Mouse (Mus musculus): ENCODE results near the gene Tmco3. TPM values are rescaled to one million over a fixed set of nuclear protein-coding genes. Genes with fewer than 3 reads are reported as not detected.

The Tmco3 gene
- polyA plus RNA-seq, 1 experiment from 2014 or later: 51.4 TPM

DNA sequence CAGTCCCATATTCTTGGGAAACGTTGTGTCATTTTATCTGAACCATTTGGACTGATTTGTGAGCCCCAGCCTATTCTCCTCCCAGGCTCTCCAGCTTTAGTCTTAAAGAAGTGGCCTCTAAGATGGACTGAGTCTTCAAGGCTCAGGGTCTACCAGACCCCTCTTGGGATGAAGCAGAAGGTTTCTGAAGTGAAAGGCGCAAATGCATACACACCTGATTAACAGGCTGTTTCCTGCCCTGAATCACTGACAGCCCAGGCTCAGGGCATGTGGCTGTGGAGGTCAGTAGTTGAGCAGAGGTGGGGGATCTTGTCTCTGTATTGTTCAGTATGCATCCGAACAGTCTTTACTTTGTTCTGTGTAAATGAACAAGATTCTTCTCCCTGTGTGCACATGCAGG, 49.7 kb downstream of the Tmco3 start:
- H3K4me2 ChIP-seq (replicated peaks): peak overlapping the region; percentile 91
- H3K9me3 ChIP-seq (ENCODE audit: control insufficient read depth, low read length): no peaks in the 10 kb centered on the region
- H3K9ac ChIP-seq: peak overlapping the region; percentile 93; the same call in 1 of the 2 replicates
- no peak overlapping the region for H3K27ac ChIP-seq
- ATAC-seq (ENCODE audit: low FRiP score) (no peak), DNase-seq (ENCODE audit: low spot score) (no peak)
- WGBS: 90% methylated on average over 3 of the region's 3 CpGs
- no peaks in the 10 kb centered on the region for H3K27me3 ChIP-seq (ENCODE audit: control insufficient read depth, insufficient read depth, low read length)
- H3K36me3 ChIP-seq (replicated peaks; ENCODE audit: control insufficient read depth, insufficient read depth): peaks cover 24% of the 10 kb centered on the region
- peak overlapping the region; percentile 86 for H3K4me3 ChIP-seq (replicated peaks; ENCODE audit: low read length)
- H3K4me1 ChIP-seq (replicated peaks; ENCODE audit: control insufficient read depth, insufficient read depth, low read length): peaks cover 11% of the 10 kb centered on the region

GRCm38 (mm10) chr8:13338255-13338860, 50.4 kb downstream of the Tmco3 start, which contains the start of gene Tfdp1:
TSS of gene Tfdp1 (plus strand) at chr8:13338751.
- Histone ChIP-seq H3K27me3 (ENCODE audit: control insufficient read depth, insufficient read depth, low read length) (no peaks in the 10 kb centered on the region), H3K9me3 (ENCODE audit: control insufficient read depth, low read length) (no peaks in the 10 kb centered on the region), H3K4me3 (replicated peaks; ENCODE audit: low read length) (peak within 1 kb of the TSS; percentile 86), H3K4me1 (replicated peaks; ENCODE audit: control insufficient read depth, insufficient read depth, low read length) (peaks cover 11% of the 10 kb centered on the region), H3K36me3 (replicated peaks; ENCODE audit: control insufficient read depth, insufficient read depth) (peaks cover 31% of the 10 kb centered on the region), H3K27ac (peak within 1 kb of the TSS; percentile 75), H3K4me2 (replicated peaks) (peak within 1 kb of the TSS; percentile 91), H3K9ac (peak within 1 kb of the TSS; percentile 93)
- WGBS: 2% methylated on average over 32 of the region's 72 CpGs
- ATAC-seq (ENCODE audit: low FRiP score): peak; percentile 95
- DNase-seq (ENCODE audit: low spot score): peak; percentile 89

DNA sequence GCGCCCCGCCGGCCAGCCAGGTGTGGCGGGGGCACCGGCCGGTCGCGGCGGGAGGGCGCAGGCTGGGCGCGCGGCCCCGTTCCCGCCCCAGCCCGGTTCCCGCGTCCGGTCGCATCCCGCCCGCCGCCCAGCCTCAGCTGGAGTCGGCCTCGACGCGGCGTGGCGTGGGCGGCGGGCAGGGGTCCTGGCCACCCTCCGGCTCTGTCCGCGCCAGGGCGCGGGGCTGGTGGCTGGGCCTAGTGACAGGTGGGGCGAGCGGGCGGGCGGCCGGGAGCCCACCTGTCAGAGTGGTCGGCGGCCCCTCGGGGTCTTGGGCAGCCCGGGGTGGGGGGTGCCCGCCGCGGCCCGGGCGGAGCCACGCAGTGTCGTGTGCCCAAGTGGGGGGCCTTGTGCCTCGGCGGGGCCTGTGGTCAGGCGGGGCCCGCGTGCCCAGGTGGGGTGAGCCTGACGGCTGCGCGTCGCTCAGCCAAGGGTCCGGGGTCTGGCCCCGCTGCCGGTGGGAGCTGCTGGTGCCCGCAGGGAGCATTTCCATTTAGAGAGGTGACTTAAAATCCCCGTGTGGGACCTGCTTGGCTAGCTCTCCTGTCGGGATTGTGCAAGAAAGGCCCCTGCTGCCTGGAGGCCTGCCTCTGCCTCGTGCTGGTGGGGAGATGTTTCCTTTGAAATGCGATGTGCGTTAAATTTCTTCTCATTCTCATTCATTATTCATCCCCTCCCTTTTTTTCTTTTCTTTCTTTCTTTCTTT, 51.1 kb downstream of the Tmco3 start:
- Histone ChIP-seq H3K4me1 (replicated peaks; ENCODE audit: control insufficient read depth, insufficient read depth, low read length) (peaks cover 11% of the 10 kb centered on the region), H3K4me2 (replicated peaks) (peak overlapping the region; percentile 91), H3K36me3 (replicated peaks; ENCODE audit: control insufficient read depth, insufficient read depth) (peaks cover 37% of the 10 kb centered on the region), H3K9me3 (ENCODE audit: control insufficient read depth, low read length) (no peaks in the 10 kb centered on the region), H3K9ac (peak overlapping the region; percentile 93), H3K4me3 (replicated peaks; ENCODE audit: low read length) (peak overlapping the region; percentile 86), H3K27me3 (ENCODE audit: control insufficient read depth, insufficient read depth, low read length) (no peaks in the 10 kb centered on the region), H3K27ac (peak overlapping the region; percentile 75)
- DNase-seq (ENCODE audit: low spot score): no peak
- peak; percentile 52 for ATAC-seq (ENCODE audit: low FRiP score)
- WGBS: under 1% methylated on average over 60 of the region's 70 CpGs

DNA sequence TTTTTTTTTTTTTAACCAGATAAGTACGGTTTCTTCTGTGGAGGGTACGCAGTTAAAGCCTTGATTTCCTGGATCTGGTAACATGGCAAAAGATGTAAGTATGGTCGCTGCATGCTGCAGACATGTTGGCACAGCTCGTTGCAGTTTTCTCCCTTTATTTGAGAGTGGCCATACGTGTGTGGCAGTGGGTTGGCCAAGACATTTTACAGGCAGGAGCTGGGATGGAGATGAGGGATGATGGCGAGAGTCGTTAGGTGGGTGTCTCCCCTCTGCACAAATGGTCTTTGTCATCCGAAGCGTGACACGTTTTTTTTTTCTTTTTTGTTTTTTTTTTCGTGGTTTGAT, 51.6 kb downstream of the Tmco3 start:
- WGBS: 4% methylated on average over 11 of the region's 11 CpGs
- Histone ChIP-seq H3K27me3 (ENCODE audit: control insufficient read depth, insufficient read depth, low read length) (no peaks in the 10 kb centered on the region), H3K4me1 (replicated peaks; ENCODE audit: control insufficient read depth, insufficient read depth, low read length) (peaks cover 11% of the 10 kb centered on the region), H3K36me3 (replicated peaks; ENCODE audit: control insufficient read depth, insufficient read depth) (peaks cover 42% of the 10 kb centered on the region), H3K27ac (no peak overlapping the region), H3K9ac (peak overlapping the region; percentile 93), H3K9me3 (ENCODE audit: control insufficient read depth, low read length) (no peaks in the 10 kb centered on the region), H3K4me3 (replicated peaks; ENCODE audit: low read length) (peak overlapping the region; percentile 86), H3K4me2 (replicated peaks) (peak overlapping the region; percentile 91)
- ATAC-seq (ENCODE audit: low FRiP score) (no peak), DNase-seq (ENCODE audit: low spot score) (no peak)

GRCm38 (mm10) chr8:13340650-13341049, 52.7 kb downstream of the Tmco3 start:
- 86% methylated on average over 8 of the region's 8 CpGs for WGBS
- DNase-seq (ENCODE audit: low spot score) (no peak), ATAC-seq (ENCODE audit: low FRiP score) (no peak)
- Histone ChIP-seq H3K27ac (no peak overlapping the region), H3K4me1 (replicated peaks; ENCODE audit: control insufficient read depth, insufficient read depth, low read length) (peaks cover 11% of the 10 kb centered on the region), H3K9me3 (ENCODE audit: control insufficient read depth, low read length) (no peaks in the 10 kb centered on the region), H3K36me3 (replicated peaks; ENCODE audit: control insufficient read depth, insufficient read depth) (peaks cover 52% of the 10 kb centered on the region), H3K9ac (no peak overlapping the region), H3K4me2 (replicated peaks) (0 out of 2 replicates have a peak overlapping the region, but pooled peaks have one; percentile 91), H3K4me3 (replicated peaks; ENCODE audit: low read length) (no peak overlapping the region), H3K27me3 (ENCODE audit: control insufficient read depth, insufficient read depth, low read length) (no peaks in the 10 kb centered on the region)

GRCm38 (mm10) chr8:13342340-13342739, 54.4 kb downstream of the Tmco3 start:
- H3K4me1 ChIP-seq (replicated peaks; ENCODE audit: control insufficient read depth, insufficient read depth, low read length): peaks cover 11% of the 10 kb centered on the region
- no peak for ATAC-seq (ENCODE audit: low FRiP score)
- H3K4me2 ChIP-seq (replicated peaks): no peak overlapping the region
- no peaks in the 10 kb centered on the region for H3K27me3 ChIP-seq (ENCODE audit: control insufficient read depth, insufficient read depth, low read length)
- no peak overlapping the region for H3K27ac ChIP-seq
- WGBS: 93% methylated on average over 2 of the region's 2 CpGs
- no peak for DNase-seq (ENCODE audit: low spot score)
- no peaks in the 10 kb centered on the region for H3K9me3 ChIP-seq (ENCODE audit: control insufficient read depth, low read length)
- no peak overlapping the region for H3K9ac ChIP-seq
- H3K36me3 ChIP-seq (replicated peaks; ENCODE audit: control insufficient read depth, insufficient read depth): peaks cover 69% of the 10 kb centered on the region
- H3K4me3 ChIP-seq (replicated peaks; ENCODE audit: low read length): no peak overlapping the region

GRCm38 (mm10) chr8:13343134-13343533, 55.1 kb downstream of the Tmco3 start:
- Histone ChIP-seq H3K4me3 (replicated peaks; ENCODE audit: low read length) (no peak overlapping the region), H3K36me3 (replicated peaks; ENCODE audit: control insufficient read depth, insufficient read depth) (peaks cover 77% of the 10 kb centered on the region), H3K9me3 (ENCODE audit: control insufficient read depth, low read length) (no peaks in the 10 kb centered on the region), H3K27ac (no peak overlapping the region), H3K4me2 (replicated peaks) (no peak overlapping the region), H3K27me3 (ENCODE audit: control insufficient read depth, insufficient read depth, low read length) (no peaks in the 10 kb centered on the region), H3K4me1 (replicated peaks; ENCODE audit: control insufficient read depth, insufficient read depth, low read length) (peaks cover 11% of the 10 kb centered on the region), H3K9ac (no peak overlapping the region)
- DNase-seq (ENCODE audit: low spot score): no peak
- no peak for ATAC-seq (ENCODE audit: low FRiP score)
- WGBS: 95% methylated on average over 4 of the region's 4 CpGs

DNA sequence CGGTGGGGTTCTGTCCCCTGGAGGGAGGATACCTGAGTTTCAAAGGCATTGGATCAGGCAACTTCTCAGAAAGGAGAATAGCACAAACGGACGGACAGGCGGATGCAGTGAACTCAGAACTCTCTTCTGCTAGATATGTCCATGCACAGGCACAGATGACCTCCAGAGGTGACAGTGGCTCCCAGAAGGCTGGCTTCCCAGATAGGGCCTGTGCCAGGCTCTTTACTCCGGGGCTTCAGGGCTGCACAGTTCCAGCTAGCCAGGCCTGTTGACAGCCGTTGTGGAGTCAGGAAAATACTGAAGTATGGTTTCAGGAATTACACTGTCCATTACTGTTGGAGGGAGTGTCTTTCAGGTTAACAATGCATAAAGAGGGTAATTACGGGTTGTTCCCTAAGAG, 62.1 kb downstream of the Tmco3 start:
- H3K9ac ChIP-seq: no peak overlapping the region
- DNase-seq (ENCODE audit: low spot score) (no peak), ATAC-seq (ENCODE audit: low FRiP score) (no peak)
- H3K4me2 ChIP-seq (replicated peaks): no peak overlapping the region
- H3K9me3 ChIP-seq (ENCODE audit: control insufficient read depth, low read length): no peaks in the 10 kb centered on the region
- no peak overlapping the region for H3K27ac ChIP-seq
- 91% methylated on average over 7 of the region's 7 CpGs for WGBS
- no peaks in the 10 kb centered on the region for H3K4me1 ChIP-seq (replicated peaks; ENCODE audit: control insufficient read depth, insufficient read depth, low read length)
- H3K27me3 ChIP-seq (ENCODE audit: control insufficient read depth, insufficient read depth, low read length): no peaks in the 10 kb centered on the region
- no peak overlapping the region for H3K4me3 ChIP-seq (replicated peaks; ENCODE audit: low read length)
- H3K36me3 ChIP-seq (replicated peaks; ENCODE audit: control insufficient read depth, insufficient read depth): peaks cover 85% of the 10 kb centered on the region

DNA sequence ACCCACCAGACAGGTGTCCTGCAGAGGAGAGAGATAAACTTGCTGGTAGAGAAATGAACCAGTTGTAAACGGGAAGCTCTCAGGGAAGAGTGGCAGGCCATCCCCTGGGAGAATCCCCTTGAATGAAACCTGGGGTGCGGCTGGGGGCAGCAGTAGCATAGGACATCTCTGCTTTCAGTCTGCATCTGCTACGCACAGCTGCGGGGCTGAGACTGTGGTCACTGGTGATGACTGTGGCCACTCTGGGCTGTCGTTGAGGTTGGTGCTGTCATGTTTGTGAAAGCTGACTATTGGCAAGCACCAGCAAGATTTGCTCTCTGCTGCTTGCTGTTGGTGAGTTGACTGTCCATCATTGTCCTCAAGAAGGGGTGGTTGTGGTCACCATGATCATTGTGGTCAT, 63.6 kb downstream of the Tmco3 start:
- peaks cover 85% of the 10 kb centered on the region for H3K36me3 ChIP-seq (replicated peaks; ENCODE audit: control insufficient read depth, insufficient read depth)
- WGBS: 86% methylated on average over 5 of the region's 5 CpGs
- H3K9me3 ChIP-seq (ENCODE audit: control insufficient read depth, low read length): no peaks in the 10 kb centered on the region
- H3K4me1 ChIP-seq (replicated peaks; ENCODE audit: control insufficient read depth, insufficient read depth, low read length): no peaks in the 10 kb centered on the region
- H3K4me3 ChIP-seq (replicated peaks; ENCODE audit: low read length): no peak overlapping the region
- H3K27ac ChIP-seq: no peak overlapping the region
- no peak overlapping the region for H3K4me2 ChIP-seq (replicated peaks)
- no peak overlapping the region for H3K9ac ChIP-seq
- ATAC-seq (ENCODE audit: low FRiP score) (no peak), DNase-seq (ENCODE audit: low spot score) (no peak)
- H3K27me3 ChIP-seq (ENCODE audit: control insufficient read depth, insufficient read depth, low read length): no peaks in the 10 kb centered on the region
